Mouse (Mus musculus): ENCODE results near the gene Mup21. TPM values are rescaled to one million over a fixed set of nuclear protein-coding genes. Genes with fewer than 3 reads are reported as not detected.
"Not testable (repeated sequence)": the region's sequence is repeated elsewhere in the genome, so short reads cannot be mapped to it uniquely, and the experiment has no call there.

The Mup21 gene
- polyA plus RNA-seq (2016; fragmentation: Nextera tagmentation; extraction: Ambion mirVana), result not detected in 2 replicates

DNA sequence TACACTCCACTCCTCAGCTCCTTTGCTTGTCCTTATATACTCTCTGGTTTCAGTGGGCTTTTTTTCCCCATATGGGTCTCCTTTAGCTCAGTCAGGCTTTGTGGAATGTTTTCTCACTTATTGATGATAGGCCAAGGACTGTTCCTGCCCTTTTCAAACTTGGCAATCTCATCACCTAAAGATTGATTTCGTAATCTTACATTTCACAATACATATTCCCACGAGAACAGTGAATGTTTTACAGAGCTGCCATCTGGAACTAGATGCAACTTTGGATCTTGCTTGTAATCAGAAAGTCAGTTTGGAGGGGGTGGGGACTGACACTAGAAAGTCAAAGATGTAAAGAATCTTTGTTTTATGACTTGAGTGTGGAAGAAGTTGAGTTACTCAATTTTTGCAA is at the start of gene Mup21:
Mup21 (minus strand) TSS at position 53 of the 400 bp plus-strand sequence.
- no peaks in the 10 kb centered on the region for H3K4me1 ChIP-seq (replicated peaks)
- H3K36me3 ChIP-seq, result no peaks in the 10 kb centered on the region
- no peak for DNase-seq (ENCODE audit: low spot score)
- no peak within 1 kb of the TSS for H3K4me3 ChIP-seq
- no peak within 1 kb of the TSS for H3K27ac ChIP-seq
- 82% methylated on average over 2 of the region's 2 CpGs for WGBS
- 0 out of 2 replicates have a peak, but pooled peaks cover 4% of the 10 kb centered on the region for H3K9me3 ChIP-seq
- no peaks in the 10 kb centered on the region for H3K27me3 ChIP-seq (ENCODE audit: insufficient read depth, poor library complexity, severe bottlenecking)

DNA sequence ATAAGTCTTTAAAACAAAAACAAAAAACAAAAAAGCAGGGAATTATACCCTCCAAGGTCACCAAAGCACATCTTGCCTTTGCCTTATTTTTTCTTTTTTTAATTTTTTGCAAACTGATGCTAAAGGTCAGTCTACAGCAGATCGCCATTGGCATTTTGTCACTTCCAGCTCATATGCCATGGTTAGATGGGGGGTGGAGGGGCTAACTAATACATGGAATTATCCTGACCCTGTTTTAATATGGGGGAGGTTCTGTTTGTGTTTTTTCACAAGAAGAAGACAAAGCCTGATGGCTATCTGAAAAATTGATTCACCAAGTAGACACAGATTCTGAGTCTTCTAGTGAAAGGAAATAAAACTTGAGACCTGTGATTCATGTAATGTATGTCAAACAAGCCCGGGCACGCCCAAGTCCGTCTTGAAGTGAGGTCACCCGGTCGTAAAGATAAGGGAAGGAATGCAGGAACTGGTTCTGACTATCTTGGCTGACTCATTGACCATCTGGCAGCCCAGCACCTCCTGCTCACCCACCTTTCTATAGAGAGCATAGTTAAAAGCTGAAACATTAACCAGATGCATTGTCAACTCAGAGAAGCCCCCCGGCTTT is 49.4 kb upstream of the Mup21 start:
- Histone ChIP-seq H3K4me3 (no peak overlapping the region), H3K36me3 (peaks cover 100% of the 10 kb centered on the region), H3K4me1 (replicated peaks) (no peaks in the 10 kb centered on the region), H3K9me3 (peaks cover 37% of the 10 kb centered on the region), H3K27ac (no peak overlapping the region), H3K27me3 (ENCODE audit: insufficient read depth, poor library complexity, severe bottlenecking) (no peaks in the 10 kb centered on the region)
- DNase-seq (ENCODE audit: low spot score), result no peak
- WGBS, result 91% methylated on average over 7 of the region's 7 CpGs

- peaks cover 66% of the 10 kb centered on the region for H3K36me3 ChIP-seq
- no peak overlapping the region for H3K27ac ChIP-seq
- DNase-seq (ENCODE audit: low spot score), result no peak
- no peaks in the 10 kb centered on the region for H3K4me1 ChIP-seq (replicated peaks)
- peaks cover 67% of the 10 kb centered on the region for H3K9me3 ChIP-seq
- H3K27me3 ChIP-seq (ENCODE audit: insufficient read depth, poor library complexity, severe bottlenecking), result no peaks in the 10 kb centered on the region
- H3K4me3 ChIP-seq, result no peak overlapping the region
These were observed 38.1 kb upstream of the Mup21 start for GRCm38 (mm10) chr4:62188778-62189177.

- WGBS, result 45% methylated on average over 5 of the region's 5 CpGs
- H3K4me3 ChIP-seq, result no peak overlapping the region
- H3K36me3 ChIP-seq, result no peaks in the 10 kb centered on the region
- DNase-seq (ENCODE audit: low spot score), result peak; percentile 16
- no peaks in the 10 kb centered on the region for H3K27me3 ChIP-seq (ENCODE audit: insufficient read depth, poor library complexity, severe bottlenecking)
- H3K4me1 ChIP-seq (replicated peaks), result no peaks in the 10 kb centered on the region
- no peaks in the 10 kb centered on the region for H3K9me3 ChIP-seq
- no peak overlapping the region for H3K27ac ChIP-seq
These were observed 26.6 kb upstream of the Mup21 start for GRCm38 (mm10) chr4:62177282-62177681.

GRCm38 (mm10) chr4:62174471-62174870 is 23.8 kb upstream of the Mup21 start:
- Histone ChIP-seq H3K4me1 (replicated peaks) (no peaks in the 10 kb centered on the region), H3K27ac (no peak overlapping the region), H3K4me3 (no peak overlapping the region), H3K27me3 (ENCODE audit: insufficient read depth, poor library complexity, severe bottlenecking) (no peaks in the 10 kb centered on the region), H3K9me3 (no peaks in the 10 kb centered on the region), H3K36me3 (no peaks in the 10 kb centered on the region)
- WGBS, result 89% methylated on average over 4 of the region's 4 CpGs
- no peak for DNase-seq (ENCODE audit: low spot score)

- 92% methylated on average over 13 of the region's 13 CpGs for WGBS
These were observed 17.0 kb upstream of the Mup21 start for GRCm38 (mm10) chr4:62167636-62168035.

GRCm38 (mm10) chr4:62158401-62158800 is 7.7 kb upstream of the Mup21 start:
- Histone ChIP-seq H3K27ac (no peak overlapping the region), H3K4me1 (replicated peaks) (no peaks in the 10 kb centered on the region), H3K4me3 (no peak overlapping the region), H3K27me3 (ENCODE audit: insufficient read depth, poor library complexity, severe bottlenecking) (no peaks in the 10 kb centered on the region), H3K9me3 (no peaks in the 10 kb centered on the region), H3K36me3 (no peaks in the 10 kb centered on the region)
- 74% methylated on average over 1 of the region's 1 CpGs for WGBS
- no peak for DNase-seq (ENCODE audit: low spot score)

More at GRCm38 (mm10) chr4:62167636-62168035, 17.0 kb upstream of the Mup21 start:
- not testable (repeated sequence) for DNase-seq (ENCODE audit: low spot score); H3K27ac ChIP-seq; H3K9me3 ChIP-seq; H3K4me3 ChIP-seq; H3K36me3 ChIP-seq; H3K4me1 ChIP-seq (replicated peaks); H3K27me3 ChIP-seq (ENCODE audit: insufficient read depth, poor library complexity, severe bottlenecking)

- Histone ChIP-seq H3K4me1 (replicated peaks) (no peaks in the 10 kb centered on the region), H3K27ac (no peak overlapping the region), H3K4me3 (no peak overlapping the region), H3K9me3 (peaks cover 38% of the 10 kb centered on the region), H3K27me3 (ENCODE audit: insufficient read depth, poor library complexity, severe bottlenecking) (no peaks in the 10 kb centered on the region), H3K36me3 (no peaks in the 10 kb centered on the region)
- no peak for DNase-seq (ENCODE audit: low spot score)
- WGBS, result 70% methylated on average over 7 of the region's 7 CpGs
These were observed 17.0 kb downstream of the Mup21 start for GRCm38 (mm10) chr4:62133706-62134105.

- H3K4me3 ChIP-seq; H3K4me1 ChIP-seq (replicated peaks); H3K9me3 ChIP-seq; H3K27ac ChIP-seq; H3K36me3 ChIP-seq; H3K27me3 ChIP-seq (ENCODE audit: insufficient read depth, poor library complexity, severe bottlenecking): not testable (repeated sequence)
- DNase-seq (ENCODE audit: low spot score), result peak; percentile 12
- WGBS, result 76% methylated on average over 2 of the region's 2 CpGs
These were observed 47.3 kb downstream of the Mup21 start for GRCm38 (mm10) chr4:62103366-62103765.

Other genes with a start within 250 kb of the Mup21 start
- gene Mup20, start 96.7 kb downstream of the Mup21 start, polyA plus RNA-seq (2016; fragmentation: Nextera tagmentation; extraction: Ambion mirVana), result not detected in 2 replicates
- gene Mup3, start 63.5 kb downstream of the Mup21 start, polyA plus RNA-seq (2016; fragmentation: Nextera tagmentation; extraction: Ambion mirVana), result not detected in 2 replicates
- 19.9 and 20.8 TPM in 2 replicates for gene Zfp37, start 80.2 kb upstream of the Mup21 start, polyA plus RNA-seq (2016; fragmentation: Nextera tagmentation; extraction: Ambion mirVana)
- 15.1 and 15.4 TPM in 2 replicates for gene Slc31a2, start 111.7 kb upstream of the Mup21 start, polyA plus RNA-seq (2016; fragmentation: Nextera tagmentation; extraction: Ambion mirVana)
- gene Fkbp15, start 209.7 kb upstream of the Mup21 start, polyA plus RNA-seq (2016; fragmentation: Nextera tagmentation; extraction: Ambion mirVana), result 20.3 and 21.8 TPM in 2 replicates
- gene Slc31a1, start 209.9 kb upstream of the Mup21 start, polyA plus RNA-seq (2016; fragmentation: Nextera tagmentation; extraction: Ambion mirVana), result 48.5 and 53.9 TPM in 2 replicates